Mouse (Mus musculus) stomach, postnatal 0 days (tissue): ENCODE results near the gene Alg11. TPM values are rescaled to one million over a fixed set of nuclear protein-coding genes. Genes with fewer than 3 reads are reported as not detected.

Experiments used
- ATAC-seq: fragments of 200-750 bp; cut with Nextera tagmentation; 2 replicates; pipeline ENCODE4 v1.8.0; 2017; ENCODE audit not compliant: low FRiP score, low TSS enrichment
- DNase-seq: peaks from one replicate; pipeline ENCODE4 v3.0.0-alpha.2; 2016; ENCODE audit warnings: low spot score
- H3K27ac ChIP-seq: fragments of 300-500 bp; sonication (generic); replicated peaks from 2 replicates; pipeline ENCODE4 v1.5.1; 2014; ENCODE audit warnings: mild to moderate bottlenecking, control low read depth
- H3K27me3 ChIP-seq: fragments of 300-500 bp; sonication (generic); 2 replicates; pipeline ENCODE4 v1.6.1; 2014; ENCODE audit warnings: low read length; ENCODE audit not compliant: control insufficient read depth, insufficient read depth
- H3K36me3 ChIP-seq: fragments of 300-500 bp; sonication (generic); 2 replicates; pipeline ENCODE4 v1.6.1; 2014; ENCODE audit warnings: low read length, mixed read lengths; ENCODE audit not compliant: control insufficient read depth, insufficient read depth
- H3K4me1 ChIP-seq: fragments of 300-500 bp; sonication (generic); replicated peaks from 2 replicates; pipeline ENCODE4 v1.6.1; 2014; ENCODE audit warnings: antibody characterized with exemption; ENCODE audit not compliant: control insufficient read depth, insufficient read depth
- H3K4me2 ChIP-seq: fragments of 300-500 bp; sonication (generic); replicated peaks from 2 replicates; pipeline ENCODE4 v1.6.1; 2014; ENCODE audit warnings: low read depth, mild to moderate bottlenecking, control low read depth, moderate library complexity
- H3K4me3 ChIP-seq: fragments of 300-500 bp; sonication (generic); 2 replicates; pipeline ENCODE4 v1.5.1; 2014; ENCODE audit warnings: low read depth, low read length, control low read depth
- H3K9ac ChIP-seq: fragments of 300-500 bp; sonication (generic); 2 replicates; pipeline ENCODE4 v1.6.1; 2014; ENCODE audit warnings: mild to moderate bottlenecking, low read length, control low read depth, mixed read lengths
- H3K9me3 ChIP-seq: fragments of 300-500 bp; sonication (generic); 2 replicates; pipeline ENCODE4 v1.6.1; 2016; ENCODE audit warnings: low read length; ENCODE audit not compliant: control insufficient read depth
- CTCF ChIP-seq: IDR thresholded peaks from 2 replicates; pipeline ENCODE4 v1.5.1; 2016; ENCODE audit warnings: antibody characterized with exemption, low read depth, mild to moderate bottlenecking, moderate library complexity
- EP300 ChIP-seq: optimal IDR thresholded peaks from 2 replicates; pipeline ENCODE3; 2016; ENCODE audit warnings: antibody characterized with exemption
- WGBS: fragments of 180-500 bp; shearing (Covaris S2); extraction: QIAGEN DNeasy Blood & Tissue Kit; methylation state at CpG from one replicate; pipeline ENCODE4 v1.1.7; 2014; 5-methylcytosine and 5-hydroxymethylcytosine counted together
- polyA plus RNA-seq: library from polyadenylated mRNA; unstranded; fragments of >200 nt; fragmentation: Nextera tagmentation; extraction: Ambion mirVana; gene quantifications from 2 replicates; pipeline ENCODE4 v1.2.1, GENCODE M21; 2015

Gene Alg11
- polyA plus RNA-seq, 1 experiment from 2014 or later, result 16.1 TPM

DNA sequence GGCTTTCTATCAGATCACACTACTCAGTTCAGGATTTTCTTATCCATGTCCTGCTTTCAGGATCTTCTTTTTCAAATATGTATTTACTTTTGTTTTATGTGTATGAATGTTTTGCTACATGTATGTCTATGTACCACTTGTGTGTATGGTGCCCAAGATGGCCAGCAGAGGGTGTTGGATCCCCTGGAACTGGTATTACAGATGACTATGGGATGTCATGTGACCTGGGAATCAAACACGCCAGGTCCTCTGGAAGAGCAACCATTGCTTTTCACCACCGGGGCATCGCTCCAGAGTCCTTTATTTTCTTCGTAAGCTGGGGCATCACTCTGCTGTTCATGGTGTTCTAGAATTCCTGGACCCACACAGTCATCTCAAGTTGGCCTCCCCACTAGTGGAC lies 28.7 kb downstream of the Alg11 start:
- WGBS, result 87% methylated on average over 4 of the region's 4 CpGs
- Histone ChIP-seq H3K9ac (no peak overlapping the region), H3K9me3 (no peaks in the 10 kb centered on the region), H3K4me1 (no peaks in the 10 kb centered on the region), H3K27ac (no peak overlapping the region), H3K4me2 (no peak overlapping the region), H3K36me3 (no peaks in the 10 kb centered on the region), H3K27me3 (no peaks in the 10 kb centered on the region), H3K4me3 (no peak overlapping the region)
- DNase-seq (no peak), ATAC-seq (no peak)
- TF ChIP-seq CTCF (no peak), EP300 (no peak)

DNA sequence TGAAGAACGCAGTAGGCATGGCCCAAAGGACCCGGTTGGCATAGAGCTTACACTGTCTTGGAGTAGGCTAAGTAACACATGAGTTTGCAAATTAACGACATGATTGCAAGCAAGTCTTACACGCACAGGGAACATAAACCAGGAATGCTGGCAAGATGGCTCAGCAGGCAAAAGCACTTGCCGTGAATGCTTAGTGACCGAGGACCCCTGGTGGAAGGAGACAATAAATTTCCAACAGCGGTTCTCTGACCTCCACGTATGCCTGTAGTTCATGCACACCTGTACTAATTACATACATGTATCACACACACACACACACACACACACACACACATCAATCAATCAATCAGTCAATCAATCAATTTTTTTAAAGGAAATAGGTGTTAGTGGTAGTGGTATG lies 31.0 kb downstream of the Alg11 start:
- H3K27ac ChIP-seq, result no peak overlapping the region
- no peaks in the 10 kb centered on the region for H3K27me3 ChIP-seq
- no peak overlapping the region for H3K9ac ChIP-seq
- no peaks in the 10 kb centered on the region for H3K36me3 ChIP-seq
- ATAC-seq, result no peak
- no peaks in the 10 kb centered on the region for H3K9me3 ChIP-seq
- WGBS, result 45% methylated on average over 8 of the region's 8 CpGs
- no peak overlapping the region for H3K4me2 ChIP-seq
- peak; percentile 59 for DNase-seq
- no peaks in the 10 kb centered on the region for H3K4me1 ChIP-seq
- TF ChIP-seq EP300, result no peak
- peak; percentile 67 for TF ChIP-seq CTCF
- H3K4me3 ChIP-seq, result no peak overlapping the region

DNA sequence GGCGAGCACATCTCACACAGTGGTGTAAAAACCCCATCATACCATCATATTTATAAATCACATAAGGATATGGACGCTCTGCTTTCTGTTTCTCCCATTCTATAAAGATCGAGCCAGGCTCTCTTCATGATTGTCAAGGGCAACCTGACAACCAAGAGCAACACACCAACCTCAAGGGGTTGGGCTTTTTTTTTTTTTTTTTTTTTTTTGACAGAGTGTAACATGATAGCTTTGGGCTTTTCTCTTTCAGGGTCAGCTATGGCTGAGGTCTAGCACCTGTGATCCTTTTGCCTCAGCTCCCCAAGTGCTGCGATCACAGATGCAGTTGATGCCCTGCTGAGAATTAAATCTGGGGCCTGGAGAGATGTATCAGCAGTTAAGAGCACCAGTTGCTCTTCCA lies 46.5 kb downstream of the Alg11 start:
- Histone ChIP-seq H3K9ac (no peak overlapping the region), H3K4me1 (no peaks in the 10 kb centered on the region), H3K27me3 (no peaks in the 10 kb centered on the region), H3K9me3 (no peaks in the 10 kb centered on the region), H3K4me3 (no peak overlapping the region), H3K4me2 (no peak overlapping the region), H3K36me3 (no peaks in the 10 kb centered on the region), H3K27ac (no peak overlapping the region)
- ATAC-seq, result no peak
- TF ChIP-seq EP300, result no peak
- no peak for TF ChIP-seq CTCF
- 74% methylated on average over 4 of the region's 4 CpGs for WGBS
- DNase-seq, result no peak

Other genes starting within 250 kb of the Alg11 start
- gene Defb50, start 237.2 kb upstream of the Alg11 start, polyA plus RNA-seq, result not detected in 2 replicates
- not detected in 2 replicates for gene Defb2, start 220.8 kb upstream of the Alg11 start, polyA plus RNA-seq
- not detected in 2 replicates for gene Defb10, start 201.8 kb upstream of the Alg11 start, polyA plus RNA-seq
- not detected in 2 replicates for gene Defb9, start 175.3 kb upstream of the Alg11 start, polyA plus RNA-seq
- gene Defb11, start 154.3 kb upstream of the Alg11 start, polyA plus RNA-seq, result not detected in 2 replicates
- gene Defb15, start 128.0 kb upstream of the Alg11 start, polyA plus RNA-seq, result not detected in 2 replicates
- not detected in 2 replicates for gene Defb35, start 122.4 kb upstream of the Alg11 start, polyA plus RNA-seq
- not detected in 2 replicates for gene Defb13, start 114.0 kb upstream of the Alg11 start, polyA plus RNA-seq
- gene Fam90a1a, start 102.0 kb upstream of the Alg11 start, polyA plus RNA-seq, result not detected in 2 replicates
- not detected in 2 replicates for gene Ccdc70, start 90.9 kb upstream of the Alg11 start, polyA plus RNA-seq
- 5.1 and 5.9 TPM in 2 replicates for gene Atp7b, start 416 bp upstream of the Alg11 start, polyA plus RNA-seq
- gene Nek5, start 64.3 kb downstream of the Alg11 start, polyA plus RNA-seq, result 0.21 and 0.23 TPM in 2 replicates
- gene Nek3, start 105.7 kb downstream of the Alg11 start, polyA plus RNA-seq, result 2.6 TPM in 2 replicates
- 14.7 and 17.0 TPM in 2 replicates for gene Ckap2, start 125.1 kb downstream of the Alg11 start, polyA plus RNA-seq
- 29.4 and 30.8 TPM in 2 replicates for gene Vps36, start 132.1 kb downstream of the Alg11 start, polyA plus RNA-seq
- gene Thsd1, start 166.6 kb downstream of the Alg11 start, polyA plus RNA-seq, result 7.3 and 8.0 TPM in 2 replicates
- not detected in 2 replicates for gene Tpte, start 222.7 kb downstream of the Alg11 start, polyA plus RNA-seq